Mouse (Mus musculus): Measurements from ENCODE around the gene Zfp2. TPM values are rescaled to one million over a fixed set of nuclear protein-coding genes. Genes with fewer than 3 reads are reported as not detected.
A peak's percentile ranks its signal among the peaks of the same experiment; 100 is the strongest.

Gene Zfp2
- polyA plus RNA-seq, 1 experiment = 1.3 TPM

GRCm38 (mm10) chr11:50886933-50887293, 29.1 kb downstream of the Zfp2 start:
- TF ChIP-seq MYOG (IDR thresholded peaks at IDR 0.05; ENCODE audit: control insufficient read depth in 1 of 3, insufficient read depth in 1 of 3, insufficient read length in 2 of 3, low read depth in 2 of 3) (no peak), SRF (IDR thresholded peaks at IDR 0.05; ENCODE audit: control insufficient read depth, insufficient read length, low read depth) (no peak)
- H3K4me3 ChIP-seq = no peak overlapping the region
- H3ac ChIP-seq (ENCODE audit: control insufficient read depth, insufficient read length) = no peak overlapping the region
- no peaks in the 10 kb centered on the region for H3K27me3 ChIP-seq (ENCODE audit: control insufficient read depth, insufficient read depth, insufficient read length)
- no peaks in the 10 kb centered on the region for H3K36me3 ChIP-seq (ENCODE audit: control insufficient read depth, insufficient read depth)
- no peaks in the 10 kb centered on the region for H3K79me2 ChIP-seq (ENCODE audit: control insufficient read depth, insufficient read depth)
- H3K4me2 ChIP-seq (ENCODE audit: low read depth) = peak overlapping the region; percentile 15

- no peaks in the 10 kb centered on the region for H3K36me3 ChIP-seq (ENCODE audit: control insufficient read depth, insufficient read depth)
- no peak for TF ChIP-seq USF1 (IDR thresholded peaks at IDR 0.05; ENCODE audit: low read depth)
- no peak for TF ChIP-seq CEBPB (IDR thresholded peaks at IDR 0.05; ENCODE audit: insufficient read depth, poor library complexity, severe bottlenecking)
- TF ChIP-seq REST (IDR thresholded peaks at IDR 0.05; ENCODE audit: insufficient read depth, insufficient read length) = no peak
- TF ChIP-seq SRF (IDR thresholded peaks at IDR 0.05; ENCODE audit: control insufficient read depth, insufficient read length, low read depth) = no peak
- no peak for TF ChIP-seq E2F4 (IDR thresholded peaks at IDR 0.05; ENCODE audit: insufficient read depth)
- no peak for TF ChIP-seq MAX (IDR thresholded peaks at IDR 0.05; ENCODE audit: low read depth)
- TF ChIP-seq TCF12 (IDR thresholded peaks at IDR 0.05; ENCODE audit: insufficient read depth, poor library complexity, severe bottlenecking) = no peak
- no peaks in the 10 kb centered on the region for H3K27me3 ChIP-seq (ENCODE audit: control insufficient read depth, insufficient read depth, insufficient read length)
- H3K4me2 ChIP-seq (ENCODE audit: low read depth) = no peak overlapping the region
- no peaks in the 10 kb centered on the region for H3K79me2 ChIP-seq (ENCODE audit: control insufficient read depth, insufficient read depth)
- H3K4me3 ChIP-seq = no peak overlapping the region
- H3ac ChIP-seq (ENCODE audit: control insufficient read depth, insufficient read length) = no peak overlapping the region
Observed at GRCm38 (mm10) chr11:50886231-50886932, 29.6 kb downstream of the Zfp2 start.

- Histone ChIP-seq H3K79me2 (ENCODE audit: control insufficient read depth, insufficient read depth) (no peaks in the 10 kb centered on the region), H3K36me3 (ENCODE audit: control insufficient read depth, insufficient read depth) (no peaks in the 10 kb centered on the region), H3ac (ENCODE audit: control insufficient read depth, insufficient read length) (no peak overlapping the region), H3K27me3 (ENCODE audit: control insufficient read depth, insufficient read depth, insufficient read length) (no peaks in the 10 kb centered on the region), H3K4me3 (no peak overlapping the region), H3K4me2 (ENCODE audit: low read depth) (no peak overlapping the region)
- TF ChIP-seq MYOG (IDR thresholded peaks at IDR 0.05; ENCODE audit: control insufficient read depth in 1 of 3, insufficient read depth in 1 of 3, insufficient read length in 2 of 3, low read depth in 2 of 3) = no peak
- no peak for TF ChIP-seq POLR2AphosphoS2 (IDR thresholded peaks at IDR 0.05; ENCODE audit: insufficient read length, low read depth)
- TF ChIP-seq USF1 (IDR thresholded peaks at IDR 0.05; ENCODE audit: low read depth) = no peak
- no peak for TF ChIP-seq CEBPB (IDR thresholded peaks at IDR 0.05; ENCODE audit: insufficient read depth, poor library complexity, severe bottlenecking)
- no peak for TF ChIP-seq TCF3 (IDR thresholded peaks at IDR 0.05; ENCODE audit: insufficient read length, low read depth)
- TF ChIP-seq SRF (IDR thresholded peaks at IDR 0.05; ENCODE audit: control insufficient read depth, insufficient read length, low read depth) = no peak
- no peak for TF ChIP-seq TCF12 (IDR thresholded peaks at IDR 0.05; ENCODE audit: insufficient read depth, poor library complexity, severe bottlenecking)
- TF ChIP-seq REST (IDR thresholded peaks at IDR 0.05; ENCODE audit: insufficient read depth, insufficient read length) = no peak
- TF ChIP-seq MAX (IDR thresholded peaks at IDR 0.05; ENCODE audit: low read depth) = no peak
Observed at GRCm38 (mm10) chr11:50883756-50884155, 32.2 kb downstream of the Zfp2 start.

- no peak for TF ChIP-seq USF1 (IDR thresholded peaks at IDR 0.05; ENCODE audit: low read depth)
- TF ChIP-seq SRF (IDR thresholded peaks at IDR 0.05; ENCODE audit: control insufficient read depth, insufficient read length, low read depth) = no peak
- Histone ChIP-seq H3K36me3 (ENCODE audit: control insufficient read depth, insufficient read depth) (no peaks in the 10 kb centered on the region), H3ac (ENCODE audit: control insufficient read depth, insufficient read length) (no peak overlapping the region)
Observed at GRCm38 (mm10) chr11:50878641-50879040, 37.3 kb downstream of the Zfp2 start.

GRCm38 (mm10) chr11:50850989-50851601, 64.9 kb downstream of the Zfp2 start:
- Histone ChIP-seq H3K36me3 (ENCODE audit: control insufficient read depth, insufficient read depth) (no peaks in the 10 kb centered on the region), H3K4me2 (ENCODE audit: low read depth) (no peak overlapping the region), H3K27me3 (ENCODE audit: control insufficient read depth, insufficient read depth, insufficient read length) (peaks cover 55% of the 10 kb centered on the region), H3K79me2 (ENCODE audit: control insufficient read depth, insufficient read depth) (no peaks in the 10 kb centered on the region), H3K4me3 (no peak overlapping the region), H3ac (ENCODE audit: control insufficient read depth, insufficient read length) (no peak overlapping the region)
- TF ChIP-seq MYOG (IDR thresholded peaks at IDR 0.05; ENCODE audit: control insufficient read depth in 1 of 3, insufficient read depth in 1 of 3, insufficient read length in 2 of 3, low read depth in 2 of 3) (peak in 1 of 3 experiments; percentile 1), MAX (IDR thresholded peaks at IDR 0.05; ENCODE audit: low read depth) (no peak), USF1 (IDR thresholded peaks at IDR 0.05; ENCODE audit: low read depth) (no peak), SRF (IDR thresholded peaks at IDR 0.05; ENCODE audit: control insufficient read depth, insufficient read length, low read depth) (no peak), REST (IDR thresholded peaks at IDR 0.05; ENCODE audit: insufficient read depth, insufficient read length) (no peak)

More at GRCm38 (mm10) chr11:50878641-50879040, 37.3 kb downstream of the Zfp2 start:
- no peaks in the 10 kb centered on the region for H3K79me2 ChIP-seq (ENCODE audit: control insufficient read depth, insufficient read depth)
- no peak overlapping the region for H3K4me2 ChIP-seq (ENCODE audit: low read depth)
- H3K4me3 ChIP-seq = no peak overlapping the region
- no peaks in the 10 kb centered on the region for H3K27me3 ChIP-seq (ENCODE audit: control insufficient read depth, insufficient read depth, insufficient read length)
